Mouse (Mus musculus) urinary bladder, adult 2 months (tissue): Measurements from ENCODE around the gene Elp5. TPM values are rescaled to one million over a fixed set of nuclear protein-coding genes. Genes with fewer than 3 reads are reported as not detected.
"Not testable (repeated sequence)": the region's sequence is repeated elsewhere in the genome, so short reads cannot be mapped to it uniquely, and the experiment has no call there.

Source experiments
- DNase-seq: peaks from one replicate; pipeline ENCODE4 v3.0.0; 2022; ENCODE audit warnings: low spot score
- polyA plus RNA-seq: library from polyadenylated mRNA; depleted of rRNA; stranded (reverse); fragments of >200 nt; gene quantifications from 2 replicates; pipeline ENCODE4 v1.2.3, GENCODE M21; 2012

Gene Elp5
- polyA plus RNA-seq, 1 experiment: 61.4 TPM

DNA sequence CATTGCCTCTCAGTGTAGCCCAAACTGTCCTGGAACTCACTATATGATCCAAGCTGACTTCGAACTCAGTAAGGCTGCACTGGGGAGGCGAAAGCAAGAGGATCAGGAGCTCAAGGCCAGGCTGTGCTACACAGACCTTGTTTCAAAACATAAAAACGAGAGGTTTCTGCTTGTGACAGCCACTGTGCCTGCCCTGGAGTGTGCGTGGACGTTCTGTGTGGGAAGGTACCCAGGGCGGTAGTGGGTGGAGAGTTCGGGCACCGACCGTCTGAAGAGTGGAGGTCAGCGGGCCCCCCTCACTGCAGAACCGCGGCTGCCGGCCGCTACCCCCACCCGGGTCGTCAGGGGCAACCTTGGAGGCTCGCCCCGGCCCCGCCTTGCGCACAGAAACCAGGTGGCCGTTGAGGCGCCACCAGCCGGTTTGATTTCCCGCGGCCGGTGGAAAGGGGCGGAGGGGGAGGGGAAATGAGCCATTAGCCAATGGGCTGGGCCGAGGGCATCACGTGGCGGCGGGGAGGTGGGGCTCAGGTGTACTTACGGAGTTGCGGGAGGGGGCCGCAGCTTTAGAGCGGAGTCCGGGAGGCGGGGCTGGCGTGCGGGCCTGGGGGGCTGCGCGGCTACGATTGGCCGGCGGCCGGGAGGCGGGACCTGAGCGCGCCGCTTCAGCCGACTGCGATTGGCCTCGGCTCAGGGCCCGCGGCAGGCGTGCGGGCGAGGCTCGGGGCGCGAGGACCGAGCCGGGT, 47.0 kb downstream of the Elp5 start, which contains the start of gene Ybx2:
TSS of gene Ybx2 (plus strand) at position 660 of the 743 bp plus-strand sequence.
- DNase-seq: peak; percentile 80

DNA sequence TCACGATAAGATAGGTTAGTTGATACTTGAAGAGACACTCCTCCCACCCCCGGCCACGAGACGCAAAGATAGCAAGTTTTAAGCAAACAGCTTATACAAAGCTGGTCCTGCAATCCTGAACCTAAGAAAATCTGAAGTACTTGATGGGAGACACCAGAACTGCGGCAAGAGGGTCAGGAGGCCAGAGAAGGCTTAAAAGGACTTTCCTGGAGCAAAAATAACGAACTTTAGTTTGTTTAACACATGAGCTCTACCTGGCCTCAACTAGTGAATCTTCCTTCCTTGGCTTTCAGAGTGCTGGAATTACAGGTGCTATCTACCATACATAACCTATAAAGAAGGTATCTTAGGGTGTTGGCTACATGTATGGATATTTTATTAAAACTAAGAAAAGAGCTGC, 47.6 kb downstream of the Elp5 start:
- no peak for DNase-seq

DNA sequence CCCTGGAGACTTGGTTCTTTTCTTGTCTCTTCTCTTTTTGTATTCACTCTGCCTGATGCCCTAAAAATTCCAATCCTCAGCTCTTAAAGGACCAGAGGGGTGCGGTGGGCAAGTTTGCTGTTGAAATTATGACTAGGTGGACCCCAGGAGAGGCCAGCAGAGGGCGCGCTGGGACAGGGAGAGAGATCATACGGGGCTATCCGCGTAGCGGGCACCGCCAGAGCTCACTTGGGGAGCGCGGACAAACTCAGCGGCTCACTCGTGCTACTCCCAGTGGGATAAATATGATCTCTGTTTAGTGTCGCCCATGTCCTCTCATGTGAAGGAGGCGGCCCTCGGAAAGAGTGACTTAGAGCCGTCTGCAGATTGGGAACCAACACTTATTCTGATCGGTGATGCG, 48.1 kb downstream of the Elp5 start:
- DNase-seq: peak; percentile 89

DNA sequence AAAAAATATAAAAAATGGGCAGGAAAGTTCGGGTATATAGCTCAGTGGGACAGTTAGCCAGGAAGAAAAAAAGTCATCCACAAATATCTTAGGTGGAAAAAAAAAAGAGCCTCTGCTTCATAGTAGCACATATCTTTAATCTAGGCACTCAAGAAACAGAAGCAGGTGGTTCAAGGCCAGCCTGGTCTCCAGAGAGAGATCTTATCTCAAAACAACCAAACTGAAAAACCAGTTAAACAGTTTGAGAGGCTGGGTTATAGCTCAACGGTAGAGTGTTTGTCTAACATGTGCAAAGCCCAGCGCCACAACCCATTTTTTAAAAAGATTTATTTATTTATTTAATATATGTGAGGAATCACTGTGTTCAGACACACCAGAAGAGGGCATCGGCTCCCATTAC, 49.3 kb downstream of the Elp5 start:
- DNase-seq: no peak

DNA sequence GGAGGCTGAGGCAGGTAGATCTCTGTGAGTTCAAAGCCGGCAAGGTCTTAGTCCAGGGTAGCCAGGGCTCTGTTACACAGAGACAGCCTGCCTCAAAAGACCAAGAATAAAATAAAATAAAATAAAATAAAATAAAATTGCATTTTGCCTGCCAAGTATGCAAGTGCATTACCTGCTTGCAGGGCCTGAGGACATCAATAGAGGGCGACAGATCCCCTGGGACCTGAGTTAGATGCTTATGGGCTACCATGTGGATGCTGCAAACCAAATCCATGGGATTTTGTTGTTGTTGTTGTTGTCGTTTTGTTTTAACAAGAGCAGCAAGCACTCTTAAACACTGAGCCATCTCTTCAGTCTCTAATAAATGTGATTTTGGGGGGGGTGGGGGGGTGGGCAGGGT, 50.1 kb downstream of the Elp5 start:
- DNase-seq: no peak

DNA sequence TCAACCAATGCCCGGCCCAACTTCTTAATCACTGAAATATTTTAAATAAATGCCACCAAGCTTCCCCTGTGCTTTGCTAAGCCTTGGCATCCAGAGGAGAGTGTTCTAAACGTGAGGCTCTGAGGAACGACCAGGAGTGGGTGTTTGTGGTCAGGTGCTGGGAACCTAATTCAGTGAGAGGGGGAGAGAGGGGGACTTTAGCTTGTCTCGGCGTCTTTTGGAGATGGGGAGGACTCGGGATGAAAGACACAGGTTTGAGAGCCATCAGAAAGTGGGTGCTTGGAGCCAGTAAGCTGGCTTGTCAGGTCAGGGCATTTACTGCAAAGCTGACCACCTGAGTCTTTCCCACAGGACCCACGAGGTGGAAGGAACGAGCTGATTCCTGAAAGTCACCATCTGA, 50.5 kb downstream of the Elp5 start:
- no peak for DNase-seq

DNA sequence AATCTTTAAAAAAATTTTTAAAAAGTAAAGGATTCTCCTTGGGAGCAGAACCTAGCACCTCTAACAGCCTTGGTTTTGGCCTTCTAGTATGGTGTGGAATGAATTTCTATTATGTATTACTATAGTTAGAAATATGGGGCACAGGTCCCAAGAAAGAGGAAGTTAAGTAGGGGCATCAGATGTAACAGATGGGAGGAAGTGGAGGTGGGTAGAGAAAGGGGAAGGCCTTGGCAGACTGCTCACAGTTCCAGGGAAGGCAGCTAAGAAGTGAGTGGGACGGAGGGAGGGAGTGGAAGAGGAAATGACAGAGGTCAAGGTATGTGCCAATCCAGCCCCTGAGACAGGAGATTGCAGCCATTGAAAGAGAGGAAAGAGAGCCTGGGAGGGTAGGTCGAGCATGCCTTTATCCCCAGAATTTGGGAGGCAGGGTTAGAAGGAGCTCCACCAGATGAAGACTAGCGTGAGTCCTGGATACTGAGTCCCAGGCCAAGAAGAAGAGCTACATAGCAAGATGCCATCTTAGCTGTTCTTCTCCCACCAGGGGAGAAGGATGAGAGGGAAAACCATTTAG, 51.3 kb downstream of the Elp5 start:
- DNase-seq: no peak

DNA sequence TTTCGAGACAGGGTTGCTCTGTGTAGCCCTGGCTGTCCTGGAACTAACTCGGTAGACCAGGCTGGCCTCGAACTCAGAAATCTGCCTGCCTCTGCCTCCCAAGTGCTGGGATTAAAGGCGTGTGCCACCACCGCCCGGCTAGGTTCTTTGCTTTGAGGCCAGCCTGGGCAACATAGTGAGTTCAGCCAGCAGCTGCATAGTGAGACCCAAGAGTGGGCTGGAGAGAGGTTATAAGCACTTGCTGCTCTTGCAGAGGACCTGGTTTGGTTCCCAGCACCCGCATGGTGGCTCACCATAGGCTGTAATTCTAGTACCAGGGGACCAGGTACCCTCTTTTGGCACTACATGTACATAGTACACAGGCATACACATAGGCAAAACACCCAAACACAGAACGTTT, 52.1 kb downstream of the Elp5 start:
- not testable (repeated sequence) for DNase-seq

DNA sequence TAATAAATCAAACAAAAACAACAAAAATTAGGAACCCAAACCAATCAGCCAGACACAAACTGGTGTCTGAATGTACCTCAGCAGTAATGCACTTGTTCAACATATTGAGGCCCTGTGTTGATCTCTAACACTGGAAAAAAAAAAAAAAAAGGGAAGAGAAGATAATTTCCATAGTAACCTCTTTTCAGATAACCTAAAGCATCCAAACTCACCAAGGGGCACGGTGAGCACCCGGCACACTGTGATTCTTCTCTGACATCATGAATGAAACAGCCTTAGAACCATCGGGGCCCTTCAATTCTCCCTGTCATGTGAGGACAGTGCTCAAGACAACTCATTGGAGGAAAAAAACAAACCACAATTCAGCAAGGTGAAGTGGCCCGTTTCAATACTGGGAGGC, 52.6 kb downstream of the Elp5 start:
- no peak for DNase-seq

DNA sequence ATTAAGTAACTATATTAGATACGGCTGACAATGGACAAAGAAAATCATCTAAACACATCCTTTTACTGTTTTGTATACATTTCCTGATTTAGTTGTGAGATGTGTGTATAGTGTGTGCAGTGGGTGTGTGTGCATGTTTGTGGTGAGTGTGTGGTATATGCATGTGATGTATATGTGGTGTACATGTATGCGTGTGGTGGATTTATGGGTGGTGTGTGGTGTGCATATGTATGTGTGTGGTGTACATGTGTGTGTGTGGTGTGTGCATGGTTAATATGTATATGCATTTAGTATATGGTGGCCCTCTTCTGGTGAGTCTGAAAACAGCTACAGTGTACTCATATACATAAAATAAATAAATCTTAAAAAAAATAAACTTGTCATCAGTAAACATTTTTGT, 54.8 kb downstream of the Elp5 start:
- no peak for DNase-seq

DNA sequence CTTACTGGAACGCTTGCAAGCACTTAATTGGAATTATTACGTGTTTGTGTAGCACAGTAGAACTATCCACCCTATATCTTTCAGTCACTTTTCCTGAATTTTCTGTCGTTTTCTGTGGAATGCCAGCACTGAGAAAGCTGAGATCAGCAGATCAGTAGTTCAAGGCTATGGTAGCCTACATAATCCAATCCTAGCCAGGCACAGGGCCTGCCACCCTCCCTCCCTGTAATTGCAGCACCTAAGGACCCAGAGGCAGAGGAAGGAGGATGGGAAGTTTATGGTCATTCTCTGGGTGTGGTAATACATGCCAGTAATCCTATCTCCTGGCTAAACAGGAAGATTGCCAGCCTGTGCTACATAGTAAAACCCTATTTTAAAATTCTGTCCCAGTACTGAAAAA, 59.5 kb downstream of the Elp5 start:
- no peak for DNase-seq

DNA sequence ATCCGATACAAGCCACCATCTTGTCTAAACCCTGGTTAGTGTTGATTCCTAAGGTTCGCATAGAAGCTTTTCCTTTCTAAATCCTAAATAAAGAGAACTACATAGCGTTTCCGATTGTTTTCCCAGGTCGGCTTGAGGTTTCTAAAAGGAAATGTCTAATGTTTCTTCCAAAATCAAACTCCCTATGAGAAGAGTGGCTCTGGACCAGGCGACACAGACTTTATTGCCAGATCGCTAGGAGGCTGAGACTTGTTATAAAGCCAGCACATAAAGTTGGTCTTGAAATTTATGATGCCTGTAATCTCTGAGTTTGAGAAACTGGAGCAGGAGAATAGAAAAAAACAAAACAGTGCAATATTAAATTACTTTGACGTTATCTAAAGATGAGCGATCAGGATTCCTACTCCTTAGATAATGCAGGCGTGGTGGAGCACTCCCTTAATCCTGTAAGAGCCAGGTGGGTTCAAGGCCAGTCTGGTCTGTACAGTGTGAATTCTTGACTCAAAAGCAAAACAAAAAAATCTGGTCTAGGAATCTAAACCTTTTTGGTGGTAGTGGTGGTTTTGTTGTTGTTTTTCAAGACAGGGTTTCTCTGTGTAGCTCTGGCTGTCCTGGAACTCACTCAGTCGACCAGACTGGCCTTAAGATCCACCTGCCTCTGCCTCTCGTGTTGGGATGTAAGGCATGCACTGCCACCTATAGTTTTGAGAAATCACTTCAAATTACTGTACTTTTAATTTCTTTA, 60.1 kb downstream of the Elp5 start:
- no peak for DNase-seq

DNA sequence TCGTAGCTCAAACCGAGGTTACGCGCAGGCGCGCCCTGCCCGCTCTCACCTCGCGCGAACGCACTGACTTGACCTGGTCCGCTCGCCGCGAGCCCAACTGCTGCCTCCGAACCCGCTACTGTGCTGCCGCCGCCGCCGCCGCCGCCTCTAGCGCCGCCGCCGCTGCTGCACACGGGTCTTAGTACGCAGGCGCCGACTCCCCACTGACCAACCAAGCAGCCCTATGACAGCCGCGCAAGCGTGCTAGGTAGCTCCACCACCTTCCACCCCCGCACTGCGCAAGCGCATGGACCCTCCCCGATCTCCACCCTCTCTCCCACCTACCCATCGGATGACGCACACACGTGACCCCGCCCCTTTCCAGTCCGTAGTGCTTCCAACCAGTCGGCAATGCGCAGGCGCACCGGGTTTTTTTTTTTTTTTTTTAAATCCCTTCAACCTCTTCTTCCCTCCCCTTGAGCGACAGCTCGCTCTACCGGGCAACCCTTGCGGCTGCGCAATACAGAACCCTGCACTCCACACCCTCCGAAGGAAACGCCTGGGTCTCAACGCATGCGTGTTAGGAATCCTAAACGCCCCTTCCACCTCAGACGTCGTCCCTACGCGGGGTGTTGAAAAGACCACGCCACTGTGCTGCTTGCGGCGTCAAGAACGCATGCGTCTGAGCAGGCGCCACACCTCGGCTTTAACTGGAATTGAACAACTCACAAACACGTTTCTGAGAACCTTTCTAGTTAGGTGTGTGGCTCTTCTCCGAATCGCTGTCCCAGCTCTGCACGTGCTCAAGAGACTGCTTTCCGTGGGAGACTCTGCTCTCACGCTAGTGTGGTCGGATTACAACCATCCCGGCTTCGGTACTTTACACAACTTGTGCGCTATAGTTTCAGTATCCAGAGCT, 61.0 kb downstream of the Elp5 start, which contains the start of gene Eif5a:
TSS of gene Eif5a (minus strand) at position 845 of the 898 bp plus-strand sequence.
- peak; percentile 100 for DNase-seq

DNA sequence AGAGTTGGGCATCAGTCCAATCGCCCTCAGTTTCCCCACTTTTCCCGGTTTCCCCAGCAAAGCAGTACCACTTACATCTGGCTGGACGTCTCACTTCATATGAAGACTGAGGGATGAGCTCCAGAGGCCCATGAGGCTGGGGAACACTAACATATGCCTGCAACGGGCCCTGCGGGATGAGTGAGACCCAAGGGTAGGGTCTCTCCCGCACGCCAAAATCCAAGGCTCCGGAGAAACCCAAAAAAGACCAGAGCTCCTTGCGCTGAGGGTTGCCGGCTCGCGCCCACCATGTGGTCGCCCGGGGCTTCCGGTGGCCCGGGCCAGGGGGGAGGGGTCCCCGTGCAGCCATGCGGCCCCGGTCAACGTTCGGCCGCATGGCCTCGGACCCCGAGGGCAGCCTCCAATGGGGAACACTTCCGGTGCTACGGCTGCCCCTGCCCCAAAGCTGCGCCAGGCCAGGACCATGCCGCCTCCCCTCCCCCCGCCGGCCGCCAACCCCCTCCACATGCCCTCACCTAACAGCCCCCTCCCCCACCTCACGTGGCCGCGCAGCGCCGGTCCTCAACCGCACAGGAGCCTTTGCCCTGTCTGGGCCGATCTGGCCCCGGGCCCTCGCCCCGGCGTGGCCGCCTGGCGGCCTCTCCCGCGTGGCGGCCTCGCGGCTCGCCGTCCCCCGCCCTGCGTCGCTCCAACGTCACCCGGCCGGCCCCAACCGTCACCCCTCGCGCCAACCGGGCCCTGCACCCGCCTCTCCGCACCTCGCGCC, 61.9 kb downstream of the Elp5 start:
- DNase-seq: no peak

DNA sequence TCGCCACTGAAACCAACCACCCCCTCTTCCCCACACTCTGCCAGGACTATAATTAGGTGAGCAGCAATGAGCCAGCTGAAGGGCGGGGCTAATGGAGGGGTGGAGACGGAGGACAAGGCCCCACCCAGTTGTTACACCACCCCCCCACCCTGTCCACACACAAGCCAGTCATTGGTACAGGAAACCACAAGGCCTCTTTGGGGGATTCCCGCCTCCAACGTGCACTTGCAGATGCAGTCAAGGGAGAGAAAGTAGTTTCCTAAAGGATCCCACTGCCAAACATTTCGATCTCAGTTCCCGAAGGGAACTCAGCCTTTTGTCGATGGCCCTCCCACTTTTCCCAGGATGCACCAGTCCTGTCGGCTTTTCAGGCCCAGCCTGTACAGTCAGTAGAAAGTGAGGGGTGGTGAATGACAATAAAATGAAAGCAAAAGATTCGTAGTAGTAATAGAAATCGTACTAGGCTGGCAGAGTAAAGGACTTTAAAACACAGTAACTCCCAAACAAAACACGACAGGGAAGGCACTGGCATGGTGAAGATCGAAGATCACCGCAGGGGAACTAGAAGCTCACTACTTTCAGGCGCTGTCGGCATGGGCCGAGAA, 62.6 kb downstream of the Elp5 start:
- no peak for DNase-seq

DNA sequence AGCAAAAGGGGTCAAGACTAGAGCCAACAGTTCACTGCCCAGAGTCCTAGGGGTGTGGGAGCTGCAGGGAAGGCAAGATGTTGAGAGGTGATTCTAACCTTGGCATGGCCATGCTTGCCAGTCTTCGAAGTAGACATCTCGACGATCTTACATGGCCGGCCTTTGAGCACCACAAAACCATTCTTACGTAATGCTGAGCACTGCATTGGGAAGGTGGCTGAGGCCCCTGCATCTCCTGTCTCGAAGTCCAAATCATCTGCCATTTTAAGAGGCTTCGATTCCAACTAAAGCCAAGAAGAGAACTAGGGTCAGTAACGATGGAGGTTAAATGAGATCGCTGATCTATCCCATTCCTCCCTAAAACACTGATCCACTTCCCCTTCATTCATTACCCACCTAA, 63.3 kb downstream of the Elp5 start:
- no peak for DNase-seq
